Mouse (Mus musculus) spleen, postnatal 36 days (tissue): ENCODE results near the gene Taf5l.
A peak's percentile ranks its signal among the peaks of the same experiment; 100 is the strongest.
"Not testable (repeated sequence)": the region's sequence is repeated elsewhere in the genome, so short reads cannot be mapped to it uniquely, and the experiment has no call there.

ENCODE experiments used
- DNase-seq, 2 experiments: peaks; one replicate each; pipeline ENCODE4 v3.0.0; 2022; ENCODE audit warnings: low spot score in 2 of 2, mixed read lengths in 1 of 2

Taf5l gene

GRCm38 (mm10) chr8:123960556-123960955 lies 60.6 kb downstream of the Taf5l start:
- DNase-seq, result not testable (repeated sequence)

DNA sequence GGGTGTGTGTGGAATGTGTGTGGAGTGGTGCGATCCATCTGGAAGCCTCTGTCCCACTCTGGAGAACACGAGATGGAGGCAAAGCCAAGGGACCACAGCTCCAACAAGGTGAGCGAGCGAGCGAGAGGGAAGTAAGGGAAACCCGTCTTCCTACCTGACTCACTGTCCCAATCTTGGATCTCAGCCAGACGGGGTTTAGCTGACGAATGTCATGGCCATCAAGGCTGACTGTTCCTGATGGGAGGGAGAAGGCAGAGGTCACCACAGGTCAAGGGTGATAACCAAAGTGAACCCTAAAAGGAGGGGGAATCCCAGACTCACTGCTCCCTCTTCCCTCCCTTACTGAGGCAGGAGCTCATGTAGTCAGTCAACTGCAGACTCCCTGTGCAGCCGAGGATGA lies 61.1 kb downstream of the Taf5l start:
- DNase-seq, result no peak

GRCm38 (mm10) chr8:123959473-123959872 lies 61.7 kb downstream of the Taf5l start:
- no peak for DNase-seq

DNA sequence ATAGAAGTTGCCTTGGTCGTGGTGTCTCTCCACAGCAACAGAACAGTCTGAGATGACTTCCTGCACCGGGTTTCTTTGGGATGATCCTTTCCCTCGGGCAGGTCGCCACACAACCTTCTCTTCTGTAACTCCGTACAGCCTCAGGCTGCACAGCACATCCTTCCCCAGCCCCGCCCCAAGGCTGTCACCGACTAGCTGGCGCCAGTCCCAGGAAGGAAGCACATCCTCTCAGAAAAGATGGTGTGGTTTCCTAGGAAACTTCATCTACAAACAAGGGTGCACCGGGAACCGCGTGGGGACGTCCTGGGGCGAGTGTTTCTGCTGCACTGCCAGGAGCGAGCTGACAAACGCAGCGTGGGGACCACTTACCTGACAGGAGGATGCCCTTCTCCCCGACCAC lies 63.1 kb downstream of the Taf5l start:
- DNase-seq, result no peak

DNA sequence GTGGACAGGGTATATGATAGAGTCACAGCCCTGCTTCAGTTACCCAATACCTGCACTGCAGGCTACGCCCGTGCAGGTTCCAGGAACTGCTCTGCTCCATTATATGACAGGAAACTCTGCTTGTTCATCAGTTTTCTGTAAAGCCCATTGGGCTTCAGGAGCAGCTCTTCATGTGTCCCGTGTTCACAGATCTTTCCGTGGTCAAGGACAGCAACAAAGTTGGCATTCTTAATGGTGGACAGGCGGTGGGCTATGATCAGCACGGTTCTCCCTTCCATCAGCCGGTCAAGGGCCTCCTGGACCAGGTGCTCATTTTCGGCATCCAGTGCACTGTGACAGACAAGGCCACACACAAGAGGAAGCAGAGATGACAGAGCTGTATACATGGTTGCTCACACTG lies 67.0 kb downstream of the Taf5l start:
- peak; percentile 27 to 30 for DNase-seq

DNA sequence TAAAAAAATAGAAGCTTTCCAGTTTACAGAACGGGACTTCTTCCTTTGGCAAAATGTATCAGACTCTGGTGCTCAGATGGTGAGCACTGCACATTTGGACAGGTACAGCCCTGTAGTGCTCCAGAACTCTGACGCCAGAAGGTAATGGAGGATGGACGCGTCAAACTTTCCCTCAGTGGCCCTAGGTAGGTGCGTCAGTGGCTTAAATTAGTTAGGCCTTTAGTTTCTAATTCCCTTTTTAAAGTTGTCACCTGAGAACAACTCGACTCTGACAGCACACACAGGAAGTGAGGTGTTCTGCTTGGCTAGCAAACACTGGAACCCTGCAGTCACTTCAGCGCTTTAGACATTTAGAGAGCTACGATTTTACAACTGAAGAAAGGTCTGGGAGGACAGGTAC lies 67.5 kb downstream of the Taf5l start:
- DNase-seq, result peak; percentile 69

GRCm38 (mm10) chr8:123950077-123950802 lies 71.0 kb downstream of the Taf5l start:
- DNase-seq, result peak; percentile 63 to 69

- no peak for DNase-seq
Observed at GRCm38 (mm10) chr8:123949686-123949986, 71.6 kb downstream of the Taf5l start.

GRCm38 (mm10) chr8:123948942-123949685 lies 72.1 kb downstream of the Taf5l start, which contains the start of gene Nup133:
Gene Nup133, minus strand, starts transcription at chr8:123949265.
- peak; percentile 98 to 99 for DNase-seq
